Mouse (Mus musculus): ENCODE data around the gene Rec8. TPM values are rescaled to one million over a fixed set of nuclear protein-coding genes. Genes with fewer than 3 reads are reported as not detected.
A peak's percentile ranks its signal among the peaks of the same experiment; 100 is the strongest.

Rec8 gene
- polyA plus RNA-seq, 1 experiment from 2014 or later, result 8.5 TPM

GRCm38 (mm10) chr14:55584303-55584701 lies 33.5 kb upstream of the Rec8 start:
- peaks cover 24% of the 10 kb centered on the region for H3K36me3 ChIP-seq (replicated peaks)

GRCm38 (mm10) chr14:55584702-55585565 lies 32.9 kb upstream of the Rec8 start, which contains the start of gene Emc9:
TSS of gene Emc9 (minus strand) at chr14:55585302.
- H3K4me2 ChIP-seq, result peak within 1 kb of the TSS; percentile 68
- WGBS, result 3% methylated on average over 43 of the region's 43 CpGs
- peaks cover 9% of the 10 kb centered on the region; the same call in 1 of the 2 replicates for H3K27me3 ChIP-seq
- H3K9ac ChIP-seq, result peak within 1 kb of the TSS; percentile 58
- peaks cover 13% of the 10 kb centered on the region for H3K4me1 ChIP-seq
- peak; percentile 51 for ATAC-seq (ENCODE audit: low FRiP score)
- no peak within 1 kb of the TSS for H3K27ac ChIP-seq
- H3K36me3 ChIP-seq (replicated peaks), result peaks cover 24% of the 10 kb centered on the region
- H3K4me3 ChIP-seq (replicated peaks), result peak within 1 kb of the TSS; percentile 41
- no peaks in the 10 kb centered on the region for H3K9me3 ChIP-seq

More at GRCm38 (mm10) chr14:55584303-55584701, 33.5 kb upstream of the Rec8 start:
- Histone ChIP-seq H3K4me2 (peak overlapping the region; percentile 68), H3K4me1 (peaks cover 11% of the 10 kb centered on the region), H3K27me3 (peaks cover 9% of the 10 kb centered on the region; the same call in 1 of the 2 replicates), H3K27ac (no peak overlapping the region), H3K4me3 (replicated peaks) (peak overlapping the region; percentile 41), H3K9me3 (no peaks in the 10 kb centered on the region), H3K9ac (peak overlapping the region; percentile 58)
- WGBS, result 41% methylated on average over 5 of the region's 5 CpGs
- no peak for ATAC-seq (ENCODE audit: low FRiP score)

GRCm38 (mm10) chr14:55585566-55585960 lies 32.3 kb upstream of the Rec8 start:
- no peak overlapping the region for H3K27ac ChIP-seq
- H3K4me3 ChIP-seq (replicated peaks), result no peak overlapping the region
- H3K4me1 ChIP-seq, result peaks cover 19% of the 10 kb centered on the region
- H3K4me2 ChIP-seq, result peak overlapping the region; percentile 68; the same call in 1 of the 2 replicates
- 68% methylated on average over 6 of the region's 6 CpGs for WGBS
- H3K9ac ChIP-seq, result no peak overlapping the region
- no peak for ATAC-seq (ENCODE audit: low FRiP score)
- peaks cover 9% of the 10 kb centered on the region; the same call in 1 of the 2 replicates for H3K27me3 ChIP-seq
- peaks cover 18% of the 10 kb centered on the region for H3K36me3 ChIP-seq (replicated peaks)
- no peaks in the 10 kb centered on the region for H3K9me3 ChIP-seq

GRCm38 (mm10) chr14:55586149-55586548 lies 31.7 kb upstream of the Rec8 start:
- Histone ChIP-seq H3K9ac (no peak overlapping the region), H3K27me3 (peaks cover 9% of the 10 kb centered on the region; the same call in 1 of the 2 replicates), H3K4me1 (peaks cover 19% of the 10 kb centered on the region), H3K9me3 (no peaks in the 10 kb centered on the region), H3K4me3 (replicated peaks) (no peak overlapping the region), H3K36me3 (replicated peaks) (peaks cover 13% of the 10 kb centered on the region), H3K27ac (no peak overlapping the region), H3K4me2 (no peak overlapping the region)
- ATAC-seq (ENCODE audit: low FRiP score), result no peak
- WGBS, result 94% methylated on average over 2 of the region's 2 CpGs

GRCm38 (mm10) chr14:55589271-55589670 lies 28.6 kb upstream of the Rec8 start:
- Histone ChIP-seq H3K36me3 (replicated peaks) (peaks cover 8% of the 10 kb centered on the region), H3K9me3 (no peaks in the 10 kb centered on the region), H3K4me3 (replicated peaks) (no peak overlapping the region), H3K27ac (no peak overlapping the region), H3K4me2 (no peak overlapping the region), H3K9ac (no peak overlapping the region), H3K4me1 (peaks cover 39% of the 10 kb centered on the region), H3K27me3 (peaks cover 6% of the 10 kb centered on the region; the same call in 1 of the 2 replicates)
- no peak for ATAC-seq (ENCODE audit: low FRiP score)
- WGBS, result 95% methylated on average over 5 of the region's 5 CpGs

- H3K27me3 ChIP-seq, result no peaks in the 10 kb centered on the region; the same call in 1 of the 2 replicates
- peaks cover 13% of the 10 kb centered on the region for H3K36me3 ChIP-seq (replicated peaks)
- no peak for ATAC-seq (ENCODE audit: low FRiP score)
- H3K4me1 ChIP-seq, result peaks cover 34% of the 10 kb centered on the region
- H3K27ac ChIP-seq, result 0 out of 2 replicates have a peak overlapping the region, but pooled peaks have one; percentile 95
- no peaks in the 10 kb centered on the region for H3K9me3 ChIP-seq
- peak overlapping the region; percentile 97 for H3K4me2 ChIP-seq
- H3K9ac ChIP-seq, result peak overlapping the region; percentile 83
- WGBS, result 87% methylated on average over 11 of the region's 11 CpGs
- peak overlapping the region; percentile 83 for H3K4me3 ChIP-seq (replicated peaks)
These were observed 27.9 kb upstream of the Rec8 start for GRCm38 (mm10) chr14:55589771-55590448.

- Histone ChIP-seq H3K36me3 (replicated peaks) (peaks cover 22% of the 10 kb centered on the region), H3K4me2 (peak within 1 kb of the TSS; percentile 97), H3K4me1 (peaks cover 28% of the 10 kb centered on the region), H3K9me3 (no peaks in the 10 kb centered on the region), H3K4me3 (replicated peaks) (peak within 1 kb of the TSS; percentile 83), H3K9ac (peak within 1 kb of the TSS; percentile 83), H3K27ac (peak within 1 kb of the TSS; percentile 95), H3K27me3 (no peaks in the 10 kb centered on the region)
- whole genome bisulfite sequencing, result 2% methylated on average over 22 of the region's 22 CpGs
- peak; percentile 97 for ATAC-seq (ENCODE audit: low FRiP score)
These were observed 27.0 kb upstream of the Rec8 start, which contains the start of gene Psme2 for GRCm38 (mm10) chr14:55590748-55591330. TSS of gene Psme2 (minus strand) at chr14:55591113.

GRCm38 (mm10) chr14:55591331-55591891 lies 26.4 kb upstream of the Rec8 start, which contains the start of gene Rnf31:
TSS of gene Rnf31 (plus strand) at chr14:55591708.
- under 1% methylated on average over 33 of the region's 33 CpGs for WGBS

GRCm38 (mm10) chr14:55592226-55592625 lies 25.6 kb upstream of the Rec8 start:
- ATAC-seq (ENCODE audit: low FRiP score), result no peak
- Histone ChIP-seq H3K4me1 (peaks cover 28% of the 10 kb centered on the region), H3K36me3 (replicated peaks) (peaks cover 36% of the 10 kb centered on the region), H3K9me3 (no peaks in the 10 kb centered on the region), H3K4me2 (peak overlapping the region; percentile 97), H3K9ac (peak overlapping the region; percentile 83), H3K4me3 (replicated peaks) (peak overlapping the region; percentile 83), H3K27ac (no peak overlapping the region), H3K27me3 (no peaks in the 10 kb centered on the region)
- WGBS, result 8% methylated on average over 16 of the region's 16 CpGs

More at GRCm38 (mm10) chr14:55591331-55591891, 26.4 kb upstream of the Rec8 start, which contains the start of gene Rnf31:
- ATAC-seq (ENCODE audit: low FRiP score), result peak; percentile 91
- Histone ChIP-seq H3K4me2 (peak within 1 kb of the TSS; percentile 97), H3K27me3 (no peaks in the 10 kb centered on the region), H3K4me1 (peaks cover 28% of the 10 kb centered on the region), H3K4me3 (replicated peaks) (peak within 1 kb of the TSS; percentile 83), H3K9me3 (no peaks in the 10 kb centered on the region), H3K27ac (peak within 1 kb of the TSS; percentile 95), H3K9ac (peak within 1 kb of the TSS; percentile 83), H3K36me3 (replicated peaks) (peaks cover 28% of the 10 kb centered on the region)

- H3K9me3 ChIP-seq, result no peaks in the 10 kb centered on the region
- H3K27me3 ChIP-seq, result no peaks in the 10 kb centered on the region
- H3K4me3 ChIP-seq (replicated peaks), result no peak overlapping the region
- ATAC-seq (ENCODE audit: low FRiP score), result no peak
- no peak overlapping the region for H3K4me2 ChIP-seq
- H3K4me1 ChIP-seq, result peaks cover 20% of the 10 kb centered on the region
- WGBS, result 81% methylated on average over 13 of the region's 13 CpGs
- H3K9ac ChIP-seq, result no peak overlapping the region
- H3K36me3 ChIP-seq (replicated peaks), result peaks cover 60% of the 10 kb centered on the region
- H3K27ac ChIP-seq, result no peak overlapping the region
These were observed 21.7 kb upstream of the Rec8 start for GRCm38 (mm10) chr14:55596036-55596690.

Data from forebrain, embryonic 12.5 days (tissue).